Mouse (Mus musculus) hindbrain, embryonic 13.5 days (tissue): ENCODE measurements around the gene Arhgap30. TPM values are rescaled to one million over a fixed set of nuclear protein-coding genes. Genes with fewer than 3 reads are reported as not detected.
A peak's percentile ranks its signal among the peaks of the same experiment; 100 is the strongest.

Source experiments
- ATAC-seq: fragments of 200-750 bp; cut with Nextera tagmentation; 2 replicates; pipeline ENCODE4 v1.8.0; 2017; ENCODE audit warnings: moderate TSS enrichment; ENCODE audit not compliant: low FRiP score
- H3K27ac ChIP-seq: fragments of 300-500 bp; sonication (generic); 2 replicates; pipeline ENCODE4 v1.5.1; 2015; ENCODE audit warnings: inconsistent platforms, mild to moderate bottlenecking, moderate library complexity
- H3K27me3 ChIP-seq: fragments of 300-500 bp; sonication (generic); 2 replicates; pipeline ENCODE4 v1.6.1; 2015; ENCODE audit warnings: mild to moderate bottlenecking, inconsistent platforms
- H3K36me3 ChIP-seq: fragments of 300-500 bp; sonication (generic); 2 replicates; pipeline ENCODE4 v1.6.1; 2015; ENCODE audit warnings: mild to moderate bottlenecking, inconsistent platforms
- H3K4me1 ChIP-seq: fragments of 300-500 bp; sonication (generic); replicated peaks from 2 replicates; pipeline ENCODE4 v1.6.1; 2015; ENCODE audit warnings: inconsistent platforms
- H3K4me2 ChIP-seq: fragments of 300-500 bp; sonication (generic); 2 replicates; pipeline ENCODE4 v1.6.1; 2015; ENCODE audit warnings: inconsistent platforms, mild to moderate bottlenecking, moderate library complexity
- H3K4me3 ChIP-seq: fragments of 300-500 bp; sonication (generic); 2 replicates; pipeline ENCODE4 v1.5.1; 2015; ENCODE audit warnings: mild to moderate bottlenecking, inconsistent platforms
- H3K9ac ChIP-seq: fragments of 300-500 bp; sonication (generic); 2 replicates; pipeline ENCODE4 v1.6.1; 2015; ENCODE audit warnings: mild to moderate bottlenecking, inconsistent platforms
- H3K9me3 ChIP-seq: fragments of 300-500 bp; sonication (generic); 2 replicates; pipeline ENCODE4 v1.6.1; 2016; ENCODE audit warnings: inconsistent platforms
- WGBS: fragments of 180-500 bp; shearing (Covaris S2); methylation state at CpG from one replicate; pipeline ENCODE4 v1.1.7; 2015; 5-methylcytosine and 5-hydroxymethylcytosine counted together
- polyA plus RNA-seq: library from polyadenylated mRNA; unstranded; fragments of >200 nt; fragmentation: Nextera tagmentation; extraction: Ambion mirVana; gene quantifications from 2 replicates; pipeline ENCODE4 v1.2.1, GENCODE M21; 2015

Gene Arhgap30
- polyA plus RNA-seq, 1 experiment from 2014 or later: 1.0 TPM

DNA sequence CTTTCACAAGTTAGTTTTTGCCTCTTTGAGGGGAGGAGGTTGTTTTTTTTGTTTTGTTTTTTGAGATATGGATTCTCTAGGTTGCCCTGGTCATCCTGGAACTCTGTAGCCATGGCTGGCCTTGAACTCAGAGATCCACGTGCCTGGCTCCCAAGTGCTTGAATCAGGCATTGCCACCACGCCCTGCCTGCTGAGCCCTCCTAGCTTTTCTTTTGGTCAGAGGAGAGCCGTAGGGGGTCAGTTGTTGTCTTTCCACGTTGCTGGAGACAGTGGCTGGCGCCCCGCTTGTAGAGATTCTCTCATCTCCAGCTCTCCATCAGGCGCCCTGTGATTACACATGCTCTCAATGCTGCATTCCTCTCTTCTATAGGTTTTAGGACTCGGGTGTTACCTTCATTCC, 24.9 kb downstream of the Arhgap30 start:
- 0 out of 2 replicates have a peak overlapping the region, but pooled peaks have one; percentile 36 for H3K9ac ChIP-seq
- H3K4me2 ChIP-seq: peak overlapping the region; percentile 60
- peaks cover 40% of the 10 kb centered on the region for H3K36me3 ChIP-seq
- H3K4me1 ChIP-seq: peaks cover 22% of the 10 kb centered on the region
- peak overlapping the region; percentile 92 for H3K4me3 ChIP-seq
- no peaks in the 10 kb centered on the region for H3K9me3 ChIP-seq
- ATAC-seq: no peak
- WGBS: 73% methylated on average over 8 of the region's 8 CpGs
- no peak overlapping the region for H3K27ac ChIP-seq
- peaks cover 8% of the 10 kb centered on the region for H3K27me3 ChIP-seq

DNA sequence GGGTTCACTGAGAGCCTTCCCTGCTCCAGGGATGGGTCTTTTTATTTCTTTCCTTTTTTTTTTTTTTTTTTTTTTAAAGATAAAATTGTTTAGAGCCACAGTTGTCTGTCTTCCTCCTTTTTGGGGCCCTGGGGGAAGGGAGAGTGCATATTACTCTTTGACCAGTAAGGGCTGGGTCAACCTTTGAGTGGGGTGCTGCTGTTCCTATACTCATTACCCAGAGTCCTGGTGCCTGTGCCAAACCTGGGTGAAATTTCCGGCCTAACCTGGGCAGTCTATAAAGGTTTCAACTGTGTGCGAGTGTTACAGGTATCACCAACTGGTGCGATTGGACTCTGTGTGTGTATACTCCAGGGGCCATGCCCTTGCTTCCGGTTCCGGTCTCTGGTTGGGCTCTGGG, 29.9 kb downstream of the Arhgap30 start, which contains the start of gene Tstd1:
Tstd1 (plus strand) TSS at position 213 of the 400 bp plus-strand sequence.
- Histone ChIP-seq H3K9me3 (no peaks in the 10 kb centered on the region), H3K27me3 (no peaks in the 10 kb centered on the region), H3K27ac (peak within 1 kb of the TSS; percentile 52), H3K9ac (peak within 1 kb of the TSS; percentile 29; the same call in 1 of the 2 replicates), H3K4me1 (peaks cover 19% of the 10 kb centered on the region), H3K36me3 (peaks cover 68% of the 10 kb centered on the region), H3K4me2 (no peak within 1 kb of the TSS), H3K4me3 (no peak within 1 kb of the TSS)
- WGBS: 90% methylated on average over 5 of the region's 5 CpGs
- ATAC-seq: peak; percentile 10; the same call in 1 of the 2 replicates

DNA sequence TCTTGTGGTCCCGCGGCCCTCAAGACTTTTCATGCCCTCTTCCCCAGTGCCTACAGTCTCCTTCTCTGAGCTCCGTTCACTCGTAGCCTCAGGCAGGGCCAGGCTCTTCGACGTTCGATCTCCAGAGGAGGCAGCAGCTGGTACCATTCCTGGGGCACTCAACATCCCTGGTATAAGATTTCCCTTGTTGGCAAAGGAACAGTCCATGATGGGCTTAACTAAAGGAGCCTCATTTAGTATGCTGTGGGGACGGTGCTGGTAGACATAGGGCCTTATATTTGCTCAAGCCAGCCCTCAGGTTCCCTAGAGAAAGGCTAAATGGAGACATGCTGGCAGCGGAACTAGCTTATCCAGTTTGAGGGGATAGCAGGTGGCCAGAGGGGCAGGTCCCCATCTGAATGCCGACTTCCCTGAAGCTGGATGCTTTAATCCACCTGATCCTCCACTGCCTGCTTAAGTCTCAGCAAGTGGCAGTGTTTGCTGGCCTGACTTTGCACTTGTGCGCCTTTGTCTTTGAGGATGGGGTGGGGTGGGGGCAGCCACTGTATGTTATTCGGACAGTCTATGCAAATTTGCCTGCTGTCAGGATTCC, 30.6 kb downstream of the Arhgap30 start:
- no peak overlapping the region for H3K4me2 ChIP-seq
- peak; percentile 58 for ATAC-seq
- H3K4me3 ChIP-seq: no peak overlapping the region
- H3K27ac ChIP-seq: peak overlapping the region; percentile 52
- no peaks in the 10 kb centered on the region for H3K9me3 ChIP-seq
- WGBS: 45% methylated on average over 12 of the region's 12 CpGs
- H3K27me3 ChIP-seq: no peaks in the 10 kb centered on the region
- H3K36me3 ChIP-seq: peaks cover 65% of the 10 kb centered on the region
- peaks cover 11% of the 10 kb centered on the region for H3K4me1 ChIP-seq
- H3K9ac ChIP-seq: peak overlapping the region; percentile 29; the same call in 1 of the 2 replicates

DNA sequence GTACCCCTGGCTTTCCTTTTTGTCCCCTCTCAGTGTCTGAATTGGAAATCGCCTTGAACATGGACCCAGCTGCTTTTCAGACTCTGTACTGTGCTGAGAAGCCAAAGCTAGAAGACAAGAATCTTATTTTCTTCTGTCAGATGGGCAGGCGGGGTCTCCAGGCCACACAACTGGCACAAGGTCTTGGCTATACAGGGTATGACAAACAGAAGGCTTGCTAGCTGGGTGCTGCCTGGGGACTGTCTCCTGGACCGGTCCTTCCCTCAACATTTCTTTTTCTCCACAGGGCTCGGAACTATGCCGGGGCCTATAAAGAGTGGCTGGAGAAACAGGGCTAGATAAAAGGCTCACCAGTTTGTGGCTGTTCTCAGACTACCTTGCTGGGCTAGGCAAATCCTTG, 31.2 kb downstream of the Arhgap30 start:
- Histone ChIP-seq H3K9me3 (no peaks in the 10 kb centered on the region), H3K36me3 (peaks cover 63% of the 10 kb centered on the region), H3K4me3 (no peak overlapping the region), H3K9ac (no peak overlapping the region), H3K4me1 (peaks cover 9% of the 10 kb centered on the region), H3K4me2 (no peak overlapping the region), H3K27me3 (no peaks in the 10 kb centered on the region), H3K27ac (peak overlapping the region; percentile 52)
- 0 out of 2 replicates have a peak, but pooled peaks have one; percentile 1 for ATAC-seq
- WGBS: 69% methylated on average over 5 of the region's 5 CpGs

DNA sequence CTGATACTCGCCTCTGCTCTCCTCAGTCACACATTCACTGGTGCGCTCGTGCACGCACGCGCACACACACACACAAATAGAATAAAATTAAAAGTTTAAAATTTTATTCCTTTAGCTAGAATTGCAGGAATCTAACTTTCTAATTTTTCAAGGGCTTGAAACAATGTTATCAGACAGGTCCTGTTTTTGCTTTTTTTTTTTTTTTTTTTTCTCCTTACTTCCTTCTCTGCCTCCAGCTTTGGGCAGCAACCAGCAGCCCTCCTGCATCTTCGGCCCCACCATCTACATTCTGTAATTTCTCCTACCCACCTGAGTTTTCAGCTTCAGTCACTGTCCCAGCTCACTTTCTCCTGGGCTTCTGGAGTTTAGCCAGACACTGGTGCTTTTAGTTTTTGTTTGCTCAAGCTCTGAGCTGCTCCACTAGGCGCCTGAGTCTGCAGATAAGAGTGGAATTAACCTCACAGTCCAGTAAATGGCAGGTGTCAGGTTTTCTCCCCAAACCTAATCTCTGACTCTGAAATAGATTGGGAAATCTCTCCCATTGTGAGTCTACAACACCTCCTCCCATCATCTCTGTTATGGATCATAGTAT, 33.8 kb downstream of the Arhgap30 start:
- peaks cover 38% of the 10 kb centered on the region for H3K36me3 ChIP-seq
- no peak for ATAC-seq
- H3K4me1 ChIP-seq: peaks cover 9% of the 10 kb centered on the region
- no peaks in the 10 kb centered on the region for H3K9me3 ChIP-seq
- H3K4me2 ChIP-seq: no peak overlapping the region
- no peaks in the 10 kb centered on the region for H3K27me3 ChIP-seq
- 88% methylated on average over 8 of the region's 8 CpGs for WGBS
- H3K27ac ChIP-seq: no peak overlapping the region
- H3K4me3 ChIP-seq: no peak overlapping the region
- H3K9ac ChIP-seq: no peak overlapping the region

DNA sequence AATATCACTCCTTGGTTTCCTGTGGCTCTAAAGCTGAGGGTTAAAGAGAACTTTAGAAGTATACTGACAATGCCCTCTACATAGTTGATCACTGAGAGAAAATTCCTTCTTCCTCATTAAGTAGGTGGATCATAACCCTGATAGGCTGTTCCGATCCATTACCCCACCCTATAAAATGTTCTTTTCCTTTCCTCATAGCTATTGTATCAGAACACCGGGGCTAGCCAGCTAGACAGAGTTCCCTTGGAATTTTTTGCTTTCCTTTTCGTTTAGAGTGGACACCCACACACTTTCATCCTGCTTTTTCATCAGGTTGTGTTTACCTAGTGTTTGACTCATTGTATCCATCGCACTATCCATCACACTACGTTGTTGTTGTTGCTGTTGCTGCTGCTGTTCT, 35.9 kb downstream of the Arhgap30 start:
- Histone ChIP-seq H3K4me1 (no peaks in the 10 kb centered on the region), H3K27ac (no peak overlapping the region), H3K27me3 (no peaks in the 10 kb centered on the region), H3K36me3 (peaks cover 17% of the 10 kb centered on the region), H3K9me3 (no peaks in the 10 kb centered on the region), H3K9ac (no peak overlapping the region), H3K4me2 (no peak overlapping the region), H3K4me3 (no peak overlapping the region)
- no peak for ATAC-seq
- 84% methylated on average over 5 of the region's 5 CpGs for WGBS

DNA sequence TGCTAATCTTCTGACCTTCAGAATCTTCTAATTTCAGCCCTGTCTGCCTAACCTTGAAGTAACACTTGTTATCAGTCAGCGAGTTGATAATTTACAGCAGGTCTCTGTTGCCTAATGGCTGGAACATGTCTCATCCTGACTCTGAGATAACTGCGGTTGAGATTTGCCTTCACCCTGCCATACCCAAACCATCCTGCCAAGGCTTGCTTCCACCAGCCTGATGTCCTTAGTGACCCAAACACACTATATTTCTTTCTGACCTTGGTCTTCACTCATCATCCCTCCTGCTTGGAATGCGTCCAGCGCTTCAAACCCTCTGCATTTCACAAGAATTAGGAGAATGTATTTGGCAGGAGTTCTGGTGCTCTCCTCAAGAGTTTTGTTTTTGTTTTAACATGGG, 36.4 kb downstream of the Arhgap30 start:
- H3K4me1 ChIP-seq: no peaks in the 10 kb centered on the region
- no peak overlapping the region for H3K9ac ChIP-seq
- H3K9me3 ChIP-seq: no peaks in the 10 kb centered on the region
- H3K27me3 ChIP-seq: no peaks in the 10 kb centered on the region
- H3K27ac ChIP-seq: no peak overlapping the region
- WGBS: 87% methylated on average over 4 of the region's 4 CpGs
- no peak overlapping the region for H3K4me3 ChIP-seq
- H3K36me3 ChIP-seq: peaks cover 12% of the 10 kb centered on the region
- no peak for ATAC-seq
- H3K4me2 ChIP-seq: no peak overlapping the region

DNA sequence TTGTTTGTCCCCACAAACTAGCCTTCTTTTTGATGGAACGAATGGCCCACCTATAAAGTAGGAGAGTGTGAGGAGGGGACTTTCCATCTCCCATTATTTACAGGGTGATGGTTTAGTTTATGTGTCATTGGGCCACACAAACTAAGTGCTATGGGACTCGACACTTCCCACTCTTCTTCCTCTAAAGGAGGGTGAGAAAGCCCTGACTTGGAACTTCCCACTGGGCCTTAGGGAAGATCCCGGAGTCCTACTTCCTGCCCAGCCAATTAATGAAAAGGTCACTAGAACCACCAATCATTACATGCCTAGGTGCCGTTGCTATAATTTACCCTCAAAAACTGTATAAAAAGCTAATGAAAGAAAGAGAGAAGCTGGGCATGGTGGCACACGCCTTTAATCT, 43.4 kb downstream of the Arhgap30 start:
- 82% methylated on average over 5 of the region's 5 CpGs for WGBS
- Histone ChIP-seq H3K9ac (no peak overlapping the region), H3K27ac (no peak overlapping the region), H3K36me3 (no peaks in the 10 kb centered on the region), H3K4me1 (peaks cover 2% of the 10 kb centered on the region), H3K4me2 (no peak overlapping the region), H3K27me3 (peaks cover 16% of the 10 kb centered on the region), H3K4me3 (no peak overlapping the region), H3K9me3 (no peaks in the 10 kb centered on the region)
- no peak for ATAC-seq

DNA sequence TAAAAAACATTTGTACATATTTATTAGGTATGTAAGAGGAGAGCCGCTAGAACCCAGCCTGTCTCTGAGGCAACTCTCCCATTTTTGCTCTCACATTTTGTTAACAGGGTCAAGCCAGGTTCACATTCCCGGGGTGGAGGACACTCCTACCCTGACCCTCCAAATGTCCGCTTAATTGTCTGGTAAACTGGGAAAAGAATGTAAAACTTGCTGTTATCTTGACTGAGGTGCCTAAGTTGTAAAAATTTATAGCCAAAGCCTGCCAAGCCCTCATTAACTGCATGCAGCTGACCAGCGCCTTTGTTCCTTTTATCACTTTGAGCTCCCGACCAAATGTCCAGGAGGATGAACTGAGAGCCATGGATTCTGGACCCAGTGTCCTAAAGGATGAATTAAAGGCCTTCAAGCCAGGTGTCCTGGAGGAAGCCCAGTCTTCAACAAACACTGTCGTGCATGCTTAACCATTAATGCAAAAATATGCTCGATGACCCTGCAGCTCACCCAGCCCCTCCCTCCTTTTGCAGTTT, 46.6 kb downstream of the Arhgap30 start:
- WGBS: 54% methylated on average over 7 of the region's 7 CpGs
- no peaks in the 10 kb centered on the region for H3K36me3 ChIP-seq

DNA sequence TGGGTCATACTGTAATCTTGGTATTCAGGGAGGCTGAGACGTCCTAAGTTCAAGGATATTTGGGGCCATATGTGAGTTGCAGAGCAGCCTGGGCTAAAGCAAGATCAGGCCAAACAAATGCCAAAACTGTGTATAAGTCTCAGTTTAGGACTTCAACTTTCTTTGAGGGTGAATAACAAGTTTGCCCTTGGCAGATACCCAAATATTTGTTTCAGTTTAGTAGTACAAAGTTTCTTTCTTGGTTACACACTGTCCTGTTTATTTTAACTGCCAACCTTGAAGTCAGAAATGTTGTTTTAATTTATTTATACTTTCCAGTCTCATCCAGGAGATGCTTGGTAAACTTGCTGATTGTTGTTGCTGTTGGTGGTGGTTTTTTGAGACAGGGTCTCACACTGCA, 47.2 kb downstream of the Arhgap30 start:
- H3K27me3 ChIP-seq: peaks cover 46% of the 10 kb centered on the region

More for the DNA sequence above, 46.6 kb downstream of the Arhgap30 start:
- Histone ChIP-seq H3K27ac (no peak overlapping the region), H3K4me1 (peaks cover 10% of the 10 kb centered on the region), H3K27me3 (peaks cover 46% of the 10 kb centered on the region), H3K9ac (no peak overlapping the region), H3K4me3 (no peak overlapping the region), H3K9me3 (no peaks in the 10 kb centered on the region), H3K4me2 (no peak overlapping the region)
- ATAC-seq: no peak

DNA sequence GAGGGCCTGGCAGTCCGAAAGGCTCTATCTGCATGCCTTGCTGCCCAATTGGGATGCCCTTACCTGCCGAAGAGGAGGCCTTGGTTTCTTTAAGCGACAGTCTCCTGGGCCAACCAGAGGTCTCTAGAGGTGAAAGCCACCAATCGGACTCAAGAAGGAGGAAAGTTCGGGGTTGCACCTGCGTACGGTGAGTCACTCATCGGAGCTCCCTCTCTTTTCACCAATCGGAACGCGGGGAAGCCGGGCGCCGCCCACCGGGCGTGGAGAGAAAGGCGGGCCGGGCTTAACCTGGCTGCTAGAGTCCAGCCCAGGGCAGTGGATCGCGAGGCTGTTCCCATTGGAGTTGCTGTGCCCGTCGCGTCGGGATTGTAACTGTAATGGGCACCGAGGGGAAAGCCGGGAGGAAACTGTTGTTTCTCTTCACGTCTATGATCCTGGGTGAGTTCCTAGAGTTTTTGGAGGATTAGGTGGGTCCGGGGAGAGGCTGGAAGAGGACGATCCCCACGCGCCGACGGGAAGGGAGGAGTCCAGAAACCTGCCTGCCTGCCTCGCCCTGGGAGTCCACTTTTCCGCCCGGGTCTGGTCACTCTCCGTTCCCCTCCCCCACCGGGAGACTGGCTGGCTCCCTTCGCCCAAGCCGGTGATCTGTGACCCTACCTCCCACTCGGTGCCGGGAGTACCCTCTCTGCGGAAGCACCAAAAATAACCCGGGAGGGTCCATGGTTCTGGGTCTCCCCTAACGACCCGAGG, 48.7 kb downstream of the Arhgap30 start, which contains the start of gene F11r:
F11r (plus strand) TSS at position 272 of the 750 bp plus-strand sequence.
- Histone ChIP-seq H3K4me1 (peaks cover 10% of the 10 kb centered on the region), H3K36me3 (no peaks in the 10 kb centered on the region), H3K4me2 (peak within 1 kb of the TSS; percentile 56), H3K9me3 (no peaks in the 10 kb centered on the region), H3K4me3 (peak within 1 kb of the TSS; percentile 39), H3K27ac (no peak within 1 kb of the TSS), H3K9ac (peak within 1 kb of the TSS; percentile 56), H3K27me3 (peaks cover 46% of the 10 kb centered on the region)
- WGBS: under 1% methylated on average over 46 of the region's 46 CpGs
- peak; percentile 65; the same call in 1 of the 2 replicates for ATAC-seq

More for the DNA sequence above, 47.2 kb downstream of the Arhgap30 start:
- 73% methylated on average over 1 of the region's 1 CpGs for WGBS
- Histone ChIP-seq H3K27ac (no peak overlapping the region), H3K4me3 (no peak overlapping the region), H3K4me1 (peaks cover 10% of the 10 kb centered on the region), H3K9me3 (no peaks in the 10 kb centered on the region), H3K9ac (no peak overlapping the region), H3K4me2 (no peak overlapping the region), H3K36me3 (no peaks in the 10 kb centered on the region)
- no peak for ATAC-seq

DNA sequence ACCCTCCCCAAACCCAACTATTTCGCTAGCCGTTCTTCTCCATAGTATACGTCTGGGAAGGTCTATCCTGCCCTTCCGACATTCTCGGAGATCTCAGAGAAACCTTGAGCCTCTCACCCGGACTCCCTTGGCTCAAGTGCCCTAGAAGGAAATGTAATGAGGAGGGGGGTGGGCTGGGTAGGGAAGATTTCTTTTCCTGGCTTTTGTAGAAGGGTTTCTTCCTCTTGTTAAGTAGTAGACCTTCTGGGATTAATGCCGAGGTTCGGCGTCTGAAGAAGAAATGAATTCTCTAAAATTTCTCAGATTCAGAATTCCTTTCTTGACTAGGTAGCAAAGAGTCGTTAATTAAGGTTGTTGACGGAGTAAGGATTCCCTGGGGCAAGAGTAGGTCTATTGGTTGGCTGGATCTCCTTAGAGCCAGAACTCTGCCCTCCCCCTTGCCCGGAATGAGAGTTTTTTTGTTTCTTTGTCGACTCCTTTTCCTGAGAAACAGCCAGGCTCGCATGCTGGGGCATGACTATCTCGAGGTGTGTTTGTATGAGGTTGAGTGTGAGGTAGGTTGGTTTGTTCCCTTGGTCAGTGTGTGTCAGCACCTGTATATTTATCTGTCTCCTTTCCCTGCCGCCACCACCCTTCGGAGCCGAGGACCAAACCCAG, 49.4 kb downstream of the Arhgap30 start:
- Histone ChIP-seq H3K4me2 (peak overlapping the region; percentile 56), H3K4me3 (peak overlapping the region; percentile 39), H3K9me3 (no peaks in the 10 kb centered on the region), H3K9ac (peak overlapping the region; percentile 56), H3K27ac (no peak overlapping the region), H3K4me1 (peaks cover 10% of the 10 kb centered on the region), H3K27me3 (peaks cover 46% of the 10 kb centered on the region), H3K36me3 (no peaks in the 10 kb centered on the region)
- ATAC-seq: no peak
- WGBS: 8% methylated on average over 18 of the region's 18 CpGs
